Comparison of ENCODE assay signal across 9 mouse cellular contexts in the genomic region with DNA sequence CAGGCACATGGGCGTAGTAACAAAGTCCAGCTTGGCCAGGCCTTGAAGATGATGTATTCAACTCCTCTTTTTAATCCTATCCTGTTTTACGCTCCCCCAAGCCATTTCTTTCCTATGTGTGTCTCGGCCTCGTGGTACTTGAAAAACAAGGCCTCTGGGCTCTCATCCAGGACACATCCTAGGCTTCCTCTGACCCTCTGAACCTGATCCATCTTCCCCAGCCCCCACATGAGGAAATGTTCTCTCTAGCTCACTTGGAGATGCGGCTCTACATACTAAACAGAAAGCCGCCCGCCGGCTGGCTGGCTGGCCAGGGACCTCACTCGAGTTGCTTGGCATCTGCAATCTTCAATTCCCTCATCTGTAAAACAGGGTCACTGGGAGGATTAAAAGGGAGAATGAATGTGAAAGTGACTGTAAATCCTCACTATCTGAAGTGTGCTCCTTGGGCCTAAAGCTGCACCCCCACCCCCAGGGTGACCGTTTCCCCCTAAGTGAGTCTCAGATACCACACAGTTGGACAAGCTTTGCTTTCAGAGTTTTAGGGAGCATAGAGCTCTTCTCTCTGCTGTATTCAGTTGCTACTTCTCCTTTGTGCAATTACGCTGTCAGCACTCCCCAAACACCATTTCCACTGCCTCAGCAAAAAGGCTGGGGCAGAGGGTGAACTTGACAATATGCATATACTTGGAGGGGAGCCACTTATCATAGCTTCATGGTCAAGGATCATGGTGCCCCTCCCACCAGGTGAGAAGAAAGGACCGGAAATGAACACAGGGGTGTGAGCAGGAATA.
DNase-seq lines count a peak whose midpoint lies in the region; ATAC-seq lines count a peak whose summit lies in the region.
"Had no signal": no experiment of that assay in that cellular context is flagged by ENCODE, and none has a peak within 500 bp of the region (broad histone marks: within the 10 kb centered on the region; RNA-seq: fewer than 3 reads in every experiment).

No protein-coding gene starts in this region.

- 51% methylated on average over 12 of the region's 12 CpGs for WGBS in midbrain, embryonic 12.5 days
- 46% methylated on average over 12 of the region's 12 CpGs for WGBS in midbrain, embryonic 11.5 days
- WGBS in lung, embryonic 16.5 days, result 33% methylated on average over 12 of the region's 12 CpGs

- H3K4me1 ChIP-seq in midbrain, embryonic 12.5 days, result peaks cover 21% of the 10 kb centered on the region; the same call in 1 of the 2 replicates
- H3K4me1 ChIP-seq in midbrain, embryonic 11.5 days (ENCODE audit: control insufficient read depth, insufficient read depth, low read length), result peaks cover 2% of the 10 kb centered on the region
- H3K4me1 ChIP-seq in lung, embryonic 16.5 days (replicated peaks; ENCODE audit: control insufficient read depth, insufficient read depth, low read length), result peaks cover 18% of the 10 kb centered on the region; the same call in 1 of the 2 replicates

- DNase-seq in cerebellum, adult 9-10 months, result peak; percentile 10
- no peak for DNase-seq in midbrain, embryonic 11.5 days (ENCODE audit: low spot score, missing footprints)
- DNase-seq in hindlimb bud, embryonic 11.5 days (ENCODE audit: extremely low spot score, low read depth, low spot score), result peak; percentile 10
- no peak for DNase-seq in embryo, embryonic 11 days

- H3K4me3 ChIP-seq in midbrain, embryonic 12.5 days, result no peak overlapping the region
- no peak overlapping the region for H3K4me3 ChIP-seq in midbrain, embryonic 11.5 days (ENCODE audit: low read depth, low read length)
- no peak overlapping the region for H3K4me3 ChIP-seq in lung, embryonic 16.5 days (ENCODE audit: low read length)
- H3K4me3 ChIP-seq: megakaryocyte, embryonic 14.5 days had no signal

- peak overlapping the region; percentile 52 for H3K27ac ChIP-seq in midbrain, embryonic 12.5 days (replicated peaks)
- H3K27ac ChIP-seq in midbrain, embryonic 11.5 days (ENCODE audit: low read depth, low read length), result no peak overlapping the region
- H3K27ac ChIP-seq in lung, embryonic 16.5 days (ENCODE audit: low read length), result peak overlapping the region; percentile 80

- peaks cover 17% of the 10 kb centered on the region for H3K27me3 ChIP-seq in midbrain, embryonic 12.5 days
- H3K27me3 ChIP-seq in midbrain, embryonic 11.5 days (ENCODE audit: control insufficient read depth, insufficient read depth, low read length), result peaks cover 3% of the 10 kb centered on the region
- no peaks in the 10 kb centered on the region; the same call in 1 of the 2 replicates for H3K27me3 ChIP-seq in lung, embryonic 16.5 days (ENCODE audit: control insufficient read depth, insufficient read depth, low read depth, low read length)

- H3K9ac ChIP-seq in midbrain, embryonic 12.5 days (replicated peaks), result no peak overlapping the region
- H3K9ac ChIP-seq in midbrain, embryonic 11.5 days (ENCODE audit: low read length), result no peak overlapping the region
- H3K9ac ChIP-seq in lung, embryonic 16.5 days (ENCODE audit: low read length), result peak overlapping the region; percentile 26; the same call in 1 of the 2 replicates

- no peak overlapping the region for H3K4me2 ChIP-seq in midbrain, embryonic 12.5 days (replicated peaks)
- no peak overlapping the region for H3K4me2 ChIP-seq in midbrain, embryonic 11.5 days
- H3K4me2 ChIP-seq in lung, embryonic 16.5 days (ENCODE audit: low read depth, low read length), result no peak overlapping the region

- H3K36me3 ChIP-seq in midbrain, embryonic 12.5 days, result no peaks in the 10 kb centered on the region
- no peaks in the 10 kb centered on the region for H3K36me3 ChIP-seq in midbrain, embryonic 11.5 days (ENCODE audit: control insufficient read depth, insufficient read depth, low read length)
- no peaks in the 10 kb centered on the region for H3K36me3 ChIP-seq in lung, embryonic 16.5 days (ENCODE audit: control insufficient read depth, insufficient read depth, low read length)

- ATAC-seq in cerebellum, adult (ENCODE audit: insufficient number of reproducible peaks, low FRiP score, low TSS enrichment), result no peak
- peak; percentile 28; the same call in 1 of the 2 replicates for ATAC-seq in midbrain, embryonic 12.5 days (ENCODE audit: low FRiP score, low read depth)
- no peak for ATAC-seq in midbrain, embryonic 11.5 days (ENCODE audit: low FRiP score)
- peak; percentile 74 for ATAC-seq in lung, embryonic 16.5 days (ENCODE audit: low read depth)
- no peak for ATAC-seq in activated CD4-positive, CD25-positive, alpha-beta regulatory T cell, adult 4 months

- no peaks in the 10 kb centered on the region for H3K9me3 ChIP-seq in midbrain, embryonic 12.5 days
- no peaks in the 10 kb centered on the region for H3K9me3 ChIP-seq in midbrain, embryonic 11.5 days (ENCODE audit: control insufficient read depth, low read length)
- H3K9me3 ChIP-seq in lung, embryonic 16.5 days (ENCODE audit: control insufficient read depth, low read length), result no peaks in the 10 kb centered on the region

Comparison
In these comparisons a context has a peak if more than half of its experiments do, and no peak if none do; other contexts are left out.
1. ATAC-seq: peak in midbrain, embryonic 12.5 days (single experiment) and lung, embryonic 16.5 days (single experiment); none in cerebellum, adult (single experiment), midbrain, embryonic 11.5 days (single experiment) and activated CD4-positive, CD25-positive, alpha-beta regulatory T cell, adult 4 months (single experiment).
2. DNase-seq: peak in cerebellum, adult 9-10 months (single experiment) and hindlimb bud, embryonic 11.5 days (single experiment); none in midbrain, embryonic 11.5 days (single experiment) and embryo, embryonic 11 days (single experiment).